Mouse (Mus musculus): Measurements from ENCODE around the gene Fam83b.

The Fam83b gene

GRCm38 (mm10) chr9:76566515-76567280 is at the start of gene Fam83b:
TSS of gene Fam83b (minus strand) at chr9:76567116.
- no peak for DNase-seq (ENCODE audit: low spot score in 2 of 2)

- no peak for DNase-seq (ENCODE audit: low spot score in 2 of 2)
Measured at GRCm38 (mm10) chr9:76614165-76614564, 47.2 kb upstream of the Fam83b start.

GRCm38 (mm10) chr9:76603744-76604143 is 36.8 kb upstream of the Fam83b start:
- no peak for DNase-seq (ENCODE audit: low spot score in 2 of 2)

- DNase-seq (ENCODE audit: low spot score in 2 of 2): no peak
Measured at GRCm38 (mm10) chr9:76602874-76603273, 36.0 kb upstream of the Fam83b start.

- DNase-seq (ENCODE audit: low spot score in 2 of 2): no peak
Measured at GRCm38 (mm10) chr9:76597395-76597794, 30.5 kb upstream of the Fam83b start.

GRCm38 (mm10) chr9:76593841-76594240 is 26.9 kb upstream of the Fam83b start:
- no peak for DNase-seq (ENCODE audit: low spot score in 2 of 2)

- no peak for DNase-seq (ENCODE audit: low spot score in 2 of 2)
Measured at GRCm38 (mm10) chr9:76583943-76584342, 17.0 kb upstream of the Fam83b start.

GRCm38 (mm10) chr9:76581966-76582365 is 15.1 kb upstream of the Fam83b start:
- DNase-seq (ENCODE audit: low spot score in 2 of 2): no peak

GRCm38 (mm10) chr9:76567281-76567655 is 352 bp upstream of the Fam83b start:
- DNase-seq (ENCODE audit: low spot score in 2 of 2): no peak

GRCm38 (mm10) chr9:76565656-76566055 is 1.3 kb downstream of the Fam83b start:
- DNase-seq (ENCODE audit: low spot score in 2 of 2): no peak

- DNase-seq (ENCODE audit: low spot score in 2 of 2): no peak
Measured at GRCm38 (mm10) chr9:76564071-76564470, 2.8 kb downstream of the Fam83b start.

- no peak for DNase-seq (ENCODE audit: low spot score in 2 of 2)
Measured at GRCm38 (mm10) chr9:76562794-76563193, 4.1 kb downstream of the Fam83b start.

- no peak for DNase-seq (ENCODE audit: low spot score in 2 of 2)
Measured at GRCm38 (mm10) chr9:76559240-76559639, 7.7 kb downstream of the Fam83b start.

GRCm38 (mm10) chr9:76553758-76554157 is 13.2 kb downstream of the Fam83b start:
- no peak for DNase-seq (ENCODE audit: low spot score in 2 of 2)

GRCm38 (mm10) chr9:76553115-76553514 is 13.8 kb downstream of the Fam83b start:
- DNase-seq (ENCODE audit: low spot score in 2 of 2): no peak

- DNase-seq (ENCODE audit: low spot score in 2 of 2): no peak
Measured at GRCm38 (mm10) chr9:76546714-76547113, 20.2 kb downstream of the Fam83b start.

- DNase-seq (ENCODE audit: low spot score in 2 of 2): no peak
Measured at GRCm38 (mm10) chr9:76540684-76541083, 26.2 kb downstream of the Fam83b start.

GRCm38 (mm10) chr9:76539953-76540621 is 26.8 kb downstream of the Fam83b start:
- no peak for DNase-seq (ENCODE audit: low spot score in 2 of 2)

GRCm38 (mm10) chr9:76539271-76539670 is 27.6 kb downstream of the Fam83b start:
- DNase-seq (ENCODE audit: low spot score in 2 of 2): no peak

GRCm38 (mm10) chr9:76536032-76536431 is 30.9 kb downstream of the Fam83b start:
- no peak for DNase-seq (ENCODE audit: low spot score in 2 of 2)

GRCm38 (mm10) chr9:76532403-76532802 is 34.5 kb downstream of the Fam83b start:
- DNase-seq (ENCODE audit: low spot score in 2 of 2): no peak

GRCm38 (mm10) chr9:76531368-76531767 is 35.5 kb downstream of the Fam83b start:
- no peak for DNase-seq (ENCODE audit: low spot score in 2 of 2)

GRCm38 (mm10) chr9:76525592-76525991 is 41.3 kb downstream of the Fam83b start:
- no peak for DNase-seq (ENCODE audit: low spot score in 2 of 2)

Data from left cerebral cortex, adult 9 months (tissue).